Mouse (Mus musculus) adrenal gland (tissue): Measurements from ENCODE around the gene Susd1.

Experiments
- intact Hi-C: fragments of 180-260 bp; cut with DNase I; formaldehyde crosslinking; loops from one replicate; pipeline ENCODE4 v1.15.1; 2025

Gene Susd1

GRCm38 (mm10) chr4:59349425-59350185, 88.8 kb downstream of the Susd1 start:
- intact Hi-C loops: no loop called here

GRCm38 (mm10) chr4:59340714-59341113, 97.7 kb downstream of the Susd1 start:
- intact Hi-C loops: loop anchor here (1.0 to 2.0 kb wide), 2 partner anchors 153 to 244 kb away; no protein-coding TSS in a partner anchor

GRCm38 (mm10) chr4:59340046-59340445, 98.4 kb downstream of the Susd1 start:
- intact Hi-C loops: loop anchor here (1.0 to 2.0 kb wide), 2 partner anchors 153 to 243 kb away; no protein-coding TSS in a partner anchor

GRCm38 (mm10) chr4:59338896-59339535, 99.4 kb downstream of the Susd1 start:
- intact Hi-C loops: no loop called here

GRCm38 (mm10) chr4:59337533-59337885, 100.9 kb downstream of the Susd1 start:
- intact Hi-C loops: no loop called here

GRCm38 (mm10) chr4:59336846-59337532, 101.4 kb downstream of the Susd1 start:
- intact Hi-C loops: no loop called here

GRCm38 (mm10) chr4:59336439-59336809, 102.0 kb downstream of the Susd1 start:
- intact Hi-C loops: no loop called here

GRCm38 (mm10) chr4:59335616-59336438, 102.6 kb downstream of the Susd1 start:
- intact Hi-C loops: no loop called here

GRCm38 (mm10) chr4:59335101-59335500, 103.3 kb downstream of the Susd1 start:
- intact Hi-C loops: no loop called here

- intact Hi-C loops: no loop called here
These were observed 104.2 kb downstream of the Susd1 start for GRCm38 (mm10) chr4:59334236-59334635.

GRCm38 (mm10) chr4:59333424-59333895, 105.0 kb downstream of the Susd1 start:
- intact Hi-C loops: no loop called here

- intact Hi-C loops: no loop called here
These were observed 105.6 kb downstream of the Susd1 start for GRCm38 (mm10) chr4:59332691-59333423.

GRCm38 (mm10) chr4:59332089-59332488, 106.3 kb downstream of the Susd1 start:
- intact Hi-C loops: no loop called here

GRCm38 (mm10) chr4:59331633-59332032, 106.8 kb downstream of the Susd1 start:
- intact Hi-C loops: no loop called here

- intact Hi-C loops: no loop called here
These were observed 107.3 kb downstream of the Susd1 start for GRCm38 (mm10) chr4:59330961-59331604.

GRCm38 (mm10) chr4:59329461-59330304, 108.8 kb downstream of the Susd1 start:
- intact Hi-C loops: no loop called here

GRCm38 (mm10) chr4:59328821-59329220, 109.6 kb downstream of the Susd1 start:
- intact Hi-C loops: no loop called here

GRCm38 (mm10) chr4:59327986-59328385, 110.4 kb downstream of the Susd1 start:
- intact Hi-C loops: no loop called here
